Mouse (Mus musculus): ENCODE results near the gene Lrig1.

- TF ChIP-seq CTCF (IDR thresholded peaks at IDR 0.05) (no peak), EP300 (IDR thresholded peaks at IDR 0.05) (no peak)
Measured at GRCm38 (mm10) chr6:94620801-94621301, 79.1 kb downstream of the Lrig1 start.

All from lung, postnatal 0 days (tissue).